Mouse (Mus musculus) hindlimb bud, embryonic 11.5 days (tissue): ENCODE results near the gene Aldh3b3.
A peak's percentile ranks its signal among the peaks of the same experiment; 100 is the strongest.

Experiments
- DNase-seq: peaks from one replicate; pipeline ENCODE4 v3.0.0-alpha.2; 2012; ENCODE audit warnings: low read depth, low spot score; ENCODE audit errors: extremely low spot score

The Aldh3b3 gene

GRCm38 (mm10) chr19:4000949-4001525 lies 42.6 kb downstream of the Aldh3b3 start:
- DNase-seq = no peak

DNA sequence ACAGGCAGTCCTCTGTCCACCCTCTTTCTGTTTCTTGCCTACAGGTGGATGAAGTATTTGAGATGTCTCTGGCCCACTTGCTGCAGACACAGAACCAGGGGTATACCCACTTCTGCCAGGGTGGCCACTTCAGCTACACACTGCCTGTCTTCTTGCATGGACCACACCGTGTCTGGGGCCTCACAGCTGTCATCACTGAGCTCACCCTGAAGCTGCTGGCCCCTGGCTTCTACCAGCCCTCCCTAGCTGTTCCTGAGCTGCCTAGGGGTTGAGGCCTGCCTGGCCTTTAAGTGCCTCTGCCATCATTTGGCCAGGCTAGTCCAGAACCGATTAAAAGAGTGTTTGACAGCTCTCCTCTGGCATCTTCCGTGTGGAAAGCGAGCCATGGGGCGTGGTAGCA lies 43.3 kb downstream of the Aldh3b3 start:
- DNase-seq = no peak

DNA sequence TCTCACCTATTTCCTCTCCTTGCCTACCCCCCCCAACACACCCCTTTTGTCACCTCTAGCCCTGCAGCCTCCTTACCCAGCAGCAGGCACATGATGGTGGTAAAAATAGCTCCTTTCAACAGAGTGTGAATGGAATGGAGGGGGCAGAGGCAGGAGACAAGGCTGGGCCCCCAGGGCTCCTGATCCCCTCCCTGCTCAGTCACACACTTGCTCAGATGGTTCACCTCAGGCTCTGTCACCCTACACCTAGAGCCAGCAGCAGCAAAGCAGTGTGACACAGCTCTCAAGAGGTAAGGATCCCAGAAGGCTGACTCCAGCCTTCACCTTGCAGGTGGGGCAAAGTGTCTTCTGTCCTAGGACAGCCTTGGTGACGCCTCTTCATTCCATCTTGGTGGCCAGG lies 44.7 kb downstream of the Aldh3b3 start, which contains the start of gene Doc2g:
TSS of gene Doc2g (plus strand) at position 202 of the 400 bp plus-strand sequence.
- no peak for DNase-seq

DNA sequence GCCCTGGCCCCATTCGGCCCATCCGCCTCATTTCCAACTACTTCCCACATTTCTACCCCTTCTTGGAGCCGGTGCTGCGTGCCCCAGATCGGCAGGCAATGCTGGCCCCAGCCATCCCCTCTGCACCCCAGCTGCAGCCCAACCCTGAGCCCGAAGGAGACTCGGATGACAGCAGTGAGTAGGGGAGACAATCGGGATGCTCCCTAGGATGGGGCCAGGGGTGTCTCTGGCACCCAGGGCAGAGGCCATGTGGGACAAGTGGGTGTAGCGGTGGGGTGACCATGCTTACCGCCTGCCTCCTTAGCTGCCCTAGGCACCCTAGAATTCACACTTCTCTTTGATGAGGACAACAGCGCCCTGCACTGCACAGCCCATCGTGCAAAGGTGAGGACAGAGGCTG lies 45.2 kb downstream of the Aldh3b3 start:
- DNase-seq = no peak

- DNase-seq = no peak
These were observed 45.9 kb downstream of the Aldh3b3 start for GRCm38 (mm10) chr19:4004331-4004730.

DNA sequence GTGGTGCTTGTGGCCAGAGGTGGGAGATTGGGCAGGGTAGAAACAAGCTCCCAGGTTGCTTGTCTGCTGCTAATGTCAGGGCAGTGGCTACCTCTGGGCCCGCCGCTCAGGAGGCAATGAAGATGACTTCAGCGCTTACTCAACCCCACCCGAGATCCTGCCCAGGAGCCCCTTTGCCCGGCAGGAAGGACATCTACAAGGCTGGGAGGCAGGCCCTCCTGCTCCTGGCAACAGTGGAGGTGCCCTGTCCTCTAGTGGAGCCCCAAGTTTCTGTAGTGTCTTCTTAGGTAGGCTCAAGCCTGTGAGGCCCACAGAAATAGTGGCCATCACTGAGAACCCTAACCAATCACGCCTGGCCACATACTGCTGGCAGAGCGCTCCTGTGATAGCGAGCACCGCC lies 46.6 kb downstream of the Aldh3b3 start:
- DNase-seq = no peak

GRCm38 (mm10) chr19:4005971-4006370 lies 47.5 kb downstream of the Aldh3b3 start:
- no peak for DNase-seq

GRCm38 (mm10) chr19:4011086-4011485 lies 52.6 kb downstream of the Aldh3b3 start:
- no peak for DNase-seq

DNA sequence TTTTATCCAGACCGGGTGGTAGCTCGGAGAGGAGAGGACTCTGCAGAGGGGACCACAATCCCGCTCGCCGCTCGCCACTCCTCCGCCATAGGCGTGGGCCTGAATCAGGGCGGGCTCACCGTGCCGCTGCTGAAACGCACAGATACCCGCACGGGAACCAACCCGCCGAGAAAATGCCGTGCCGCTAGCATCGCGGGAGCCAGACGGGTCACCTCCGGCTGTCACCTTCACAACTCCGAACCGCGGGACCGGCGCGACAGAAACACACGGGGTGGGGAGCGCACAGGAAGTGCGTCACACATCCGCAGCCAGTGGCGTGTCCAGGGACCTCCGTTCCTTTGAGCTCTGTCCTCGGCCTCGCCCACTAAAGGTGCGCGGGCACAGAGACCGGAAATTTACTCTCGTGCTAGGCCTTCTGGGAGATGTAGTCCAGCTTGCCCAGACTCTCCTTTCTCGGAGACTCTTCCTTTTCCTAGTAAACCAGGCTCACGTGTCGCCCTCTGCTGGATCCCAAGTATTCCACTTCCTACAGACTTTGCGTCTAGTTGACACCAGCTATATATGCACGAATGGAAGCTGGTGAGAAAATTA lies 54.1 kb downstream of the Aldh3b3 start, which contains the start of gene Ndufv1:
TSS of gene Ndufv1 (minus strand) at position 375 of the 591 bp plus-strand sequence.
- peak; percentile 97 for DNase-seq

- no peak for DNase-seq
These were observed 54.6 kb downstream of the Aldh3b3 start for GRCm38 (mm10) chr19:4013066-4013465.

- DNase-seq = no peak
These were observed 56.4 kb downstream of the Aldh3b3 start for GRCm38 (mm10) chr19:4014802-4015201.

DNA sequence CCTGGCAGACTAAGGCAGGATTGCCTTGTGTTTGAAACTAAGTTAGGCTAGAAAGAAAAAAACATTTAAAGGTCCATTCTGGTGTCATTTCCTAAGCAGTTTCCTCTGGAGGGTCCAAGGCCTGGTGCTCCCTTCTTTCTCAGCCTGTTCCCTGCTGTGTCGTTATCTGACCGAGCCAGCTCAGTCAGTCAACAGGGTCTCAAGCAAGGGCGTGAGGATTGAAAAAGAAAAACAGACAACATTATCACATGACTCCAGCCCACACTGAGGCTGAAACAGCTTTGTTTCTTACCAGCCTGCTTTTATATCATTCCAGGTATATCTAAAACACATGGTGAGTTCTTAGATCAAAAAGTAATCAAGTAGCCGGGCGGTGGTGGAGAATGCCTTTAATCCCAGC lies 57.2 kb downstream of the Aldh3b3 start:
- DNase-seq = no peak

- no peak for DNase-seq
These were observed 59.6 kb downstream of the Aldh3b3 start for GRCm38 (mm10) chr19:4017921-4018587.

GRCm38 (mm10) chr19:4018743-4019583 lies 60.5 kb downstream of the Aldh3b3 start:
- DNase-seq = no peak
